Mouse (Mus musculus) lung, postnatal 36 days (tissue): ENCODE results near the gene Pfkfb4.

Source experiments
- DNase-seq: peaks from one replicate; pipeline ENCODE4 v3.0.0; 2022; ENCODE audit warnings: mixed read lengths

The Pfkfb4 gene

GRCm38 (mm10) chr9:108996411-108996810 is 4.8 kb downstream of the Pfkfb4 start:
- peak; percentile 22 for DNase-seq

DNA sequence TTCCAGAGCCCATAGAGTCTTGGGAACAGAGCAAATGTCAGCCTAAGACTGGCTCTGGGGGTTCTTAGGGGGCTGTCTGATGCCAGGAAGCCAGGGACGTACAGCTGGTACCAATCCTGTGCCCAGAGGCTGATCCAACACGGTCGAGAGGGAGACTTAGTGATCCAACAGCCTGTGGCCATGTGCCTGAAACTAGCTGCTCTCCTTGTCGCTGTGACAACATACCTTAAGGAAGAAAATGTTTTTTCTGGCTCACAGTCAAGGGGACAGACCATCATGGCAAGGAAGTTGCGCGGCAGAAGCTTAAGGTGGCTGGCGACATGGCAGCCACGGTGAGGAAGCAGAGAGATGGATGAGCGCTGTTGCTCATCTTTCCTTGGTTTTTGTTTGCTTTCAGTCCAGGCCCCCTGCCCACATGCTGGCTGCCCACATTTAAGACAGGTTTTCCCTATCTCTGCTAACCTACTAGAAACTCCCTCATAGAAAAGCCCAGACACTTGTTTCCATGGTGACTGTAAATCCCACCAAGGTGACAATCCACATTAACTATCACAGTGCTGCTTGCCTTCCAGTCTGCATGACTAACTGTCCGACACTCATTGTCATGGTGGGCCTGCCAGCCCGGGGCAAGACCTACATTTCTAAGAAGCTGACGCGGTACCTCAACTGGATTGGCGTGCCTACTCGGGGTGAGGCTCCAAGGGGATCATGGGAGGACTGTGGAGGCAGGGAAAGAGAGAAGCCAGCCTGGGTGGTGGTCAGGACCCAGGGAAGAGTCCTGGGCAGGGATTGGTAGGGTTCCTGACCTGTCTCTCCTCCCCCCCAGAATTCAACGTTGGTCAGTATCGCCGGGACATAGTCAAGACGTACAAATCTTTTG is 6.9 kb downstream of the Pfkfb4 start:
- peak; percentile 57 for DNase-seq

- peak; percentile 35 for DNase-seq
Observed at GRCm38 (mm10) chr9:108999167-108999526, 7.6 kb downstream of the Pfkfb4 start.

DNA sequence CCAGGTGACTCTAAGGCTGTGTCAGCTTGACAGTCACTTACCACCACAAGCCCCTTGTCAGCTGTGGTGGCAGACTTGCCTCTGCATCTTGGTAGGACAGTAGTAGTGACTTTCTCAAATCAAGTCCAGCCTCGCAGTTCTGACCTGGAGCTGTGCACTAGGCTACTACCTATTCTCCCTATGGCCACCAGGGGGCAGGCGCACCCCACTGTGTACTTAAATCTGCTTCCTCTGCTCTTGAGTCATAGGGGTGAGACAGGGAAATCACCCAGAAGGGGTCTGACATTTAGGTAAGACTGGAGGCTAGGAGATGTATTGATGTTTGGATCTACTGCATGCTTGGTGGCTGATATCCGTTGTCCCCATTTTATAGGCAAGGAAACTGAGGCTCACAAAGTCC is 9.1 kb downstream of the Pfkfb4 start:
- DNase-seq: peak; percentile 85

DNA sequence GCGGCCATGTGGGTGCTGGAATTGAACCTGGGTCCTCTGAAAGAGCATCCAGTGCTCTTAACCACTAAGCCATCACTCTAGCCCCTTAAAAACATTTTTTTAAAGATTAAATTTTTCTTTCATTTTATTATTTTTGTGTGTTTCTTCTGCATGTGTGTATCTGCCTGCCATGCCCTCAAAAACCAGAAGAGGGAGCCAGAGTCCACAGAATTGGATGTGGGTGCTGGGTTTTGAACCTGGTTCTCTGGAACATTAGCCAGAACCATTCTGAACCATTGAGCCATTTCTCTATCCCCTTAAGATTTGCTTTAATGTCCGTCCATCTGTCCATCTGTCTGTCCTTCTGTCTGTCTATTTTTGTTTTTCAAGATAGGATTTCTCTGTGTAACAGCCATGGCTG is 11.6 kb downstream of the Pfkfb4 start:
- peak; percentile 76 for DNase-seq

DNA sequence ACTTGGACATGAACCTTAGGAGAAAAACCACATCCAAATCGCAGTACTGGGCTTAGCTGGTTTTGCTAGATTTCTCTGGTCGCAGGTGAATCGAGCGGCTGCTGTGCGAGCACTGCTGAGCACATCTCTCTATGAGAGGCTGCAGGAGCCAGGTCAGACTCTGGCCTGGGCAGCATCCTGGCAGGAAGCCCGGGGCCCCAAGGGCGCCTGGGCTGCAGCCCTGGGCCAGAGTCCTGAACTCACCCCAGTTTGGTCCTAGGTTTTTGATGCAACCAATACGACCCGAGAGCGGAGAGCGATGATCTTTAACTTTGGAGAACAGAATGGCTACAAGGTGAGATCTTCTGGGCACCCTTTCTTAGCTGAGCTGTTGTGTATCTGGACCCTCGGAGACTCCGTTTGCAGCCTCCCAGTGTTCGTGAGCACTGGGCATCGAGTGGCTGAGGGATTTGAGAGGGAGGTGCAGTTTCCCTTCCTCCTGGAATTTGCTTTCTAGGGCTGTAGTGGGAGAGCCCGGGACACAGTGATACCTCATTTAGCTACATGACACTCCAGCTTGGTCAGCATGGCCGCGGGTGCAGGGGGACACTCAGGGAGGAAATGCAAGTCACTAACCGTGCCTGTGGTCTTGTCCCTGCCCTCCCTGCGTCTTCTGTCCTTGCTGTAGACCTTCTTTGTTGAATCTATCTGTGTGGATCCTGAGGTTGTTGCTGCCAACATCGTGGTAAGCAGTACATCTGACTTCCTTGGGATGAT is 15.6 kb downstream of the Pfkfb4 start:
- no peak for DNase-seq

GRCm38 (mm10) chr9:109008081-109008480 is 16.5 kb downstream of the Pfkfb4 start:
- DNase-seq: no peak

GRCm38 (mm10) chr9:109008994-109009635 is 17.5 kb downstream of the Pfkfb4 start:
- DNase-seq: no peak

DNA sequence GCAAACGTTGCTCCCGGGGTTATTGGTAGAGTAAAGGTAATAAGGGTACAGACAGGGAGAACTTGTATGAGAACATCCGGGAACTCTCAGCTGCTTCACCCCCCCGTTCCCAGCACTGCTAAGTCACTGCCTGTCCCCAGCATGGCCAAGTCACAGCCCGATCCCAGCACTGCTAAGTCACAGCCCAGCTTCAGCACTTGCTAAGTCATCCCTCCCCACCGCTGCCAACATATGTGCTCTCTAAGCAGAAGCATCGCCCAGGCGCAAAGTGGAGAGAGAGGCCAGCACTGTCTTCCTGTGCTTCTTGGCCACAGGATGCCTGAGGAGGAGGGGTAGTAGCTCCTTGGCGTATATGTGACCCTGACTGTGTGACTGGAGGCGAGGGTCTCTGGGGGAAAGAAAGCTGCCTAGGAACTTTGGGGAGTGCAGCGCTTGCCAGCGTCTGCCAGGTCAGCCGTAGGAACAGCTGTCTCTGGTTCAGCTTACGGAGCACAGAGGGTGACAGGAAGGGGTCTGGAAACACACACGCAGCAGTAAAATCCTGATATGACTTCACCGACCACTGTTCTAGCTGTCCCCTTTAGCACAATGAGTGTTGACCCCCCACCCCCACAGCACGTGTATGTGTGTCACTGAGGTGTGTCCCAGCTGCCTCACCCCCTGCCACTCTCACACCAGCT is 18.2 kb downstream of the Pfkfb4 start:
- no peak for DNase-seq

- no peak for DNase-seq
Observed at GRCm38 (mm10) chr9:109010316-109010690, 18.7 kb downstream of the Pfkfb4 start.

- no peak for DNase-seq
Observed at GRCm38 (mm10) chr9:109015397-109015796, 23.8 kb downstream of the Pfkfb4 start.

GRCm38 (mm10) chr9:109016973-109017604 is 25.5 kb downstream of the Pfkfb4 start:
- peak; percentile 49 for DNase-seq

- peak; percentile 54 for DNase-seq
Observed at GRCm38 (mm10) chr9:109021428-109021827, 29.9 kb downstream of the Pfkfb4 start.

GRCm38 (mm10) chr9:109022866-109023685 is 31.5 kb downstream of the Pfkfb4 start:
- peak; percentile 58 for DNase-seq

DNA sequence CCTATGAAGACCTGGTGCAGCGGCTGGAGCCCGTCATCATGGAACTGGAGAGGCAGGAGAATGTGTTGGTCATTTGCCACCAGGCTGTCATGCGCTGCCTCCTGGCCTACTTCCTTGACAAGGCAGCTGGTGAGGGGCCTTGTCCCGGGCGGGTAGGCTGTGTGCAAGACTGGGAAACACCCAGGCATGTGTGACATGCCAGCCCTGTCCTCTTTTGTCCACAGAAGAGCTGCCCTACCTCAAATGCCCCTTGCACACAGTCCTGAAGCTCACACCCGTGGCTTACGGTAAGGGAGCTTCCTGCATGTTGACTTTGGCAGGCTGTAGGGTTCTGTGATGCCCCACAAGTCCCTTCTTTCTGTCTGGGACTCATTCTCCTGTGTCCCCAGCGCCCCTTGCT is 35.9 kb downstream of the Pfkfb4 start:
- DNase-seq: no peak

GRCm38 (mm10) chr9:109028421-109028820 is 36.8 kb downstream of the Pfkfb4 start:
- DNase-seq: no peak

DNA sequence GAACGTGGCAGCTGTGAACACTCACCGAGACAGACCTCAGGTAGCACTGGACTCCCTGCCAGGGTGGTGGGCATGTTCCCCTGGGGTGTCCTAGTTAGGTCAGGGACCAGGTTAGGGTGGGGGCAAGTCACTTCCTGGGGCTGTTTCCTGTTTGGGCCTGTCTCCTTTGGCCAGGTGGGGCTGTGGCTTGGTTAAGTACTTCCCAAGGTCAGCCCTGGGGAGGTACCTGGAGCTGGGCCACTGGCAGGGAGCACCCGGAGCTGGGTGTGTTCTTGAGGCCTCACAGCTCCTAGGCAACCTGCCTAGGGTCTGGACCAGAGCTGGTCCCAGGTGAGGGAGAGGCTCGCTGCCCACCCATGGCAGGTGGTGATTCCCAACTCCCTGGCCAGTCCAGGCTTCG is 37.3 kb downstream of the Pfkfb4 start:
- no peak for DNase-seq

DNA sequence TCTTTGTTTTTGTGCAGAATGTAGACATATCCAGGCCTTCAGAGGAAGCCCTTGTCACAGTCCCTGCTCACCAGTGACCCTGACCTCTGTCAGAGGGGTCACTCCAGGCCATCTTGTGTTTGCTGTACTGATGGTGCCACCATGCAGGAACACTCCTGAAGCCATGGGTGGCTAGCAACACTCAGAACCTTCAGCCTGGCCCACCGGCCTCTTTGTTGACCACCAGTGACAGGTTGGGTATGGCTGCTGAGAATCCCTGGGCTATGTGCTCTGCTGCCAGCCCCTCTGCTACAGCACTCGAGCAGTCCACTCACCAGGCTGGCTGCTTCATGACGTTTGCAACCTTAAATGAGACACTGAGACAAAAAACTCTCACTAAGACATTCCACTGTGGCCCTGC is 38.7 kb downstream of the Pfkfb4 start:
- no peak for DNase-seq

DNA sequence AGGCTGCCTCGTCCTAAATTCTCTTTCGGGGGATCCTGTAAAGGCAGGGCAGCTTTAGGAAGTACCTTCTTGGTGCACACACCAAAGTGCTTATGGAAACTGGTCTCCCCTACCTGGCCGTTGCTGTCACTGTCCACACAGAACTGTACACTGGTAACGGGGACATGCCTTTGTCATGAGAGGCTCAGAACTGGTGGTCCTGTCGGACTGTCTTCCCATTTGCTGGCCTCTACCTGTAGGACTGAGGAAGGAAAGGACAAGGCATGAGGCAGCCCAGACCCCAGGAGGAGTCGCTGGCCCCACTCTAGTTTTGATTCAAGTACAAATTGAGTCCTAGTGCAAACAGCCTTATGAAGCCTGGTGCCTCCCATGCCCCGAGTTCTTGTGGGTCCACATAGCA is 39.4 kb downstream of the Pfkfb4 start:
- no peak for DNase-seq

GRCm38 (mm10) chr9:109031686-109032085 is 40.1 kb downstream of the Pfkfb4 start:
- DNase-seq: no peak

DNA sequence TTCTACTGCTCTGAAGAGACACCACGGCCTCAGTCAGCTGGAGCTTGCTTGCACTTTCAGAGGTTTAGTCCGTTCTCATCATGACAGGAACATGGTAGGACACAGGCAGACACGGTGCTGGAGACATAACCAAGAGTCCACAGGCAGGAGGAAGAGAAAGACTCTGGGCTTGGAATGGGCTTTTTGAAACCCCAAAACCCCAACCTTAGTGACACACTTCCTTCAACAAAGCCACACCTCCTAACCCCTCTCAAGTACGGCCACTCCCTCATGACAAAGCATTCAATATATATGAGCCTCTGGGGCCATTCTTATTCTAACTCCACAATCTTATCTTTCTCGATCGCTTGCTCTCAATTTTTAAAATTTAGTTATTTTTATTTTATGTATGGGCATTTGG is 40.9 kb downstream of the Pfkfb4 start:
- no peak for DNase-seq
